Mouse (Mus musculus): ENCODE results near the gene Oas1f.
"Not testable (repeated sequence)": the region's sequence is repeated elsewhere in the genome, so short reads cannot be mapped to it uniquely, and the experiment has no call there.

DNA sequence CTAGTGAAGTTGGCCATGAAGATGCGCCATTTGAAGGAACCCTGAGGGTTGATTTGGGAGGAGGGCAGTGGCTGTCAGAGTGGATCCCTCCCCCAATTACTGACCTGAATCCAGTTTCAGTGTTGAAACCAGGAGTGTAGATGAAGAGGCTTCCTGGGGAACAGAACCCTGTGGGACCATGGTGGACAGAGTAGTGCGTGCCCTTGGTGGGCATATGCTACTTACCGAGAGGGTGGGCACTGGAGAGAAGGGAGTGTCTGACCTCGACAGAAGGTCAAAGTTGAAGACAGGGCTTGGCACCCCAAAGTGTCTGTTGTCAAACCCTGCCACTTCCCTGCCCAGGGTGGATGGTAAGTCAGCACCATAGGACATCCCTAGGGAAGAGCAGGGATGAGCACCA is 46.7 kb downstream of the Oas1f start:
- not testable (repeated sequence) for TF ChIP-seq CTCF, POLR2A (IDR thresholded peaks at IDR 0.05; ENCODE audit: insufficient read depth, low read depth, low read length)
